Mouse (Mus musculus) hindbrain, postnatal 0 days (tissue): ENCODE data around the gene Mfsd6l. TPM values are rescaled to one million over a fixed set of nuclear protein-coding genes. Genes with fewer than 3 reads are reported as not detected.

Experiments used
- ATAC-seq: fragments of 200-750 bp; cut with Nextera tagmentation; 2 replicates; pipeline ENCODE4 v1.8.0; 2017; ENCODE audit warnings: mild to moderate bottlenecking, moderate TSS enrichment, moderate library complexity
- DNase-seq: peaks from one replicate; pipeline ENCODE4 v3.0.0-alpha.2; 2015; ENCODE audit warnings: low spot score
- H3K27ac ChIP-seq: fragments of 300-500 bp; sonication (generic); 2 replicates; pipeline ENCODE4 v1.5.1; 2014; ENCODE audit warnings: mild to moderate bottlenecking
- H3K27me3 ChIP-seq: fragments of 300-500 bp; sonication (generic); 2 replicates; pipeline ENCODE4 v1.6.1; 2014; ENCODE audit warnings: low read length, mixed read lengths; ENCODE audit not compliant: insufficient read depth
- H3K36me3 ChIP-seq: fragments of 300-500 bp; sonication (generic); 2 replicates; pipeline ENCODE4 v1.6.1; 2014; ENCODE audit warnings: low read length, mixed read lengths; ENCODE audit not compliant: insufficient read depth
- H3K4me1 ChIP-seq: fragments of 300-500 bp; sonication (generic); 2 replicates; pipeline ENCODE4 v1.6.1; 2014; ENCODE audit warnings: antibody characterized with exemption, low read length, mixed read lengths; ENCODE audit not compliant: insufficient read depth
- H3K4me2 ChIP-seq: fragments of 300-500 bp; sonication (generic); 2 replicates; pipeline ENCODE4 v1.6.1; 2014; ENCODE audit warnings: low read depth, mild to moderate bottlenecking, low read length, moderate library complexity, mixed read lengths
- H3K4me3 ChIP-seq: fragments of 300-500 bp; sonication (generic); 2 replicates; pipeline ENCODE4 v1.5.1; 2014; ENCODE audit warnings: low read length
- H3K9ac ChIP-seq: fragments of 300-500 bp; sonication (generic); replicated peaks from 2 replicates; pipeline ENCODE4 v1.6.1; 2014; ENCODE audit warnings: mild to moderate bottlenecking, low read length, moderate library complexity, mixed read lengths
- H3K9me3 ChIP-seq: fragments of 300-500 bp; sonication (generic); 2 replicates; pipeline ENCODE4 v1.6.1; 2016; ENCODE audit warnings: low read length, mixed read lengths
- CTCF ChIP-seq: IDR thresholded peaks from 2 replicates; pipeline ENCODE4 v1.5.1; 2016; ENCODE audit warnings: antibody characterized with exemption, control low read depth, low read depth
- WGBS: fragments of 180-500 bp; shearing (Covaris S2); extraction: QIAGEN DNeasy Blood & Tissue Kit; methylation state at CpG from one replicate; pipeline ENCODE4 v1.1.7; 2014; 5-methylcytosine and 5-hydroxymethylcytosine counted together
- polyA plus RNA-seq: library from polyadenylated mRNA; unstranded; fragments of >200 nt; fragmentation: Nextera tagmentation; extraction: Ambion mirVana; gene quantifications from 2 replicates; pipeline ENCODE4 v1.2.1, GENCODE M21; 2015
- total RNA-seq: library from RNA; depleted of rRNA; stranded (reverse); fragments of >200 nt; gene quantifications from 2 replicates; pipeline ENCODE4 v1.2.3, GENCODE M21; 2014; rRNA removed

The Mfsd6l gene
- total RNA-seq, result 0.10 TPM in 1 of 2 replicates, not detected in the other
- polyA plus RNA-seq, result 0.11 TPM in 2 replicates

DNA sequence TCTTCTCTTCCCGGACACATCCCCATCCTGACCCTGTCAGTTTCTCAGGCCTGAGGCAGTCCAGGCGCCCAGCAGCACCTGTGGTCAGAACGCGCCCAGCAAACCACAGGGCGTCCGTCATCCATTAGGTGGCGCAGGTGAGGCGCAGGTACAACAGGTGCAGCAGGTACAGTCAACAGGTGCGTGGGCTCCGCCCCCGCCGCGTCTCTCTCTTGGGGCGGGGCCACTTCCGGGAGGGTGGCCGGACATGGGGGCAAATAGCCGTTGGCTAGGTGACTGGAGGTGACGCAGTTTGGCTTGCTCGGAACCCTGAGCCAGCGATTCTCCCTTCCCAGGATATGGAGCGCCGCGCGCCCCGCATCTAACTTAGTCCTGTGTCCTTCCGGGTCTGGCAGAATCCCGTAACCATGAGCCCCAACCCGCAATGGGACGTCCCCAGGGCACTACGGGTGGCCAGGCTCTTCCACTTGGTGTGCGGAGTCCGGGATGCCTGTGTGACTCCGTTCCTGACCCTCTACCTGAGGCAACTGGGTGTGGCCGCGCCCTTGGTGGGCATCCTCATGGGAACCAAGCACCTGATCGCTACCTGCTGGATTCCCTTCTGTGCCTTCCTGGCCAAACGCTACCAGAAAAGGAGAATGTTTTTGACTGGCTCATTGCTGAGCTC is at the start of gene Mfsd6l:
Gene Mfsd6l, plus strand, starts transcription at position 269 of the 667 bp plus-strand sequence.
- peak; percentile 32 for DNase-seq

DNA sequence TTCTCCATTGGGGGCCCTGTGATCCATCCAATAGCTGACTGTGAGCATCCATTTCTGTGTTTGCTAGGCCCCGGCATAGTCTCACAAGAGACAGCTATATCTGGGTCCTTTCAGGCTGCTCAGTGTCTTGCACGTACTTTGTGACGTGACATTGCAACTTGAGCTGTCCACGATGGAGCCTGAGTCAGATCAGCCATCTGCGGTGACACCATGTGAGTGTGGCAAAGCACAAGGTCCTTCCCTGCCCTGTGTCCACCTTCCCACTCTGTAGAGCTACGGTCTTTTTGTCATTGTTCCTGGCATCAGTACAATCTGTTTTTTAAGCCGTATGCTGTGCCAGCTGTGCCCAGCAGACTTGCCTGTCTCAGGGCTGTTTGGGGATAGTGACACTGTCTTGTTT is 48.7 kb upstream of the Mfsd6l start:
- ATAC-seq, result no peak
- no peak overlapping the region for H3K27ac ChIP-seq
- no peaks in the 10 kb centered on the region for H3K4me1 ChIP-seq
- no peaks in the 10 kb centered on the region for H3K9me3 ChIP-seq
- DNase-seq, result no peak
- no peaks in the 10 kb centered on the region for H3K27me3 ChIP-seq
- WGBS, result 77% methylated on average over 7 of the region's 7 CpGs
- TF ChIP-seq CTCF, result no peak
- no peak overlapping the region for H3K4me2 ChIP-seq
- H3K36me3 ChIP-seq, result no peaks in the 10 kb centered on the region
- H3K9ac ChIP-seq, result no peak overlapping the region
- H3K4me3 ChIP-seq, result no peak overlapping the region

More for the DNA sequence above, at the start of gene Mfsd6l:
- Histone ChIP-seq H3K27me3 (no peaks in the 10 kb centered on the region), H3K9me3 (no peaks in the 10 kb centered on the region), H3K9ac (0 out of 2 replicates have a peak within 1 kb of the TSS, but pooled peaks have one; percentile 5), H3K36me3 (no peaks in the 10 kb centered on the region), H3K4me3 (peak within 1 kb of the TSS; percentile 23), H3K27ac (no peak within 1 kb of the TSS), H3K4me2 (peak within 1 kb of the TSS; percentile 50), H3K4me1 (peaks cover 6% of the 10 kb centered on the region; the same call in 1 of the 2 replicates)
- 10% methylated on average over 36 of the region's 37 CpGs for WGBS
- peak; percentile 61 for TF ChIP-seq CTCF
- no peak for ATAC-seq

DNA sequence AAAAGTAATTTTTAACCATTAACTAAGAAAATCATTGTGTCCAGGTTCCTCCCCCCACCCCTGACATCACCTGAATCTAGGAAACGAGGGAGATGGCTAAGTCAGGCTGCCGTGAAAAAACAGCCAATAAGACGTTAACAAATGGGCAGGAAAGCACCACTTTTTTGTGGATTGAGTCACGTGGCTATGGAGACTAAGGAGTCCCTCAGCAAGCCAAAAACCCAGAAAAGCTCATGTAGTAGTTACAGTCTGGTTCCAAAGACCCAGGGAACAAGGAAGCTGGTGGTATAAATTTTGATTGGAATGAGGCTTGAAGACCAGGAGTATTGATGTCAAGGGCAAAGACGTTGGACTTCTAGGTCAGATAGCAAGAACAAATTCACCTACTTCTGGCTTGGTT is 47.4 kb upstream of the Mfsd6l start:
- Histone ChIP-seq H3K36me3 (no peaks in the 10 kb centered on the region), H3K9ac (no peak overlapping the region), H3K4me3 (no peak overlapping the region), H3K9me3 (no peaks in the 10 kb centered on the region), H3K27me3 (no peaks in the 10 kb centered on the region), H3K4me2 (no peak overlapping the region), H3K4me1 (no peaks in the 10 kb centered on the region), H3K27ac (no peak overlapping the region)
- 80% methylated on average over 5 of the region's 5 CpGs for WGBS
- no peak for TF ChIP-seq CTCF
- ATAC-seq (no peak), DNase-seq (no peak)

DNA sequence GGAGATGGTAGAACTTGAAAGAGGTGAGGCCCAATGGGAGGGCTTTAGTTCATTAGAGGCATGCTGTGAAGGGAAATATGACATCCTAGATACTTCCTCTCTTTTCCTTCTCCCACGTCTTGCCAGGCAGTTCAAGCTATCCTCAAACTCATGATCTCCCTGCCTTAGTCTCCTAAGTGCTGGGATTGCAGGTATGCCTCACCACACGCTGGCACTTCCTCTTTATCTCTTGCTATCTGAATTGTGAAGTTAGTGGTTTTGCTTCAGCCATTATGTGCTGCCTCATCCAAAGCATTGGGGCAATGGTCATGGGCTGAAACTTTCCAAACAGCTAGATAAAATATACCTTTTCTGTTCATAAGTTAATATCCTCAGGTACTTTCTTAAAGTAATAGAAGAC is 46.8 kb upstream of the Mfsd6l start:
- no peaks in the 10 kb centered on the region for H3K4me1 ChIP-seq
- ATAC-seq, result no peak
- H3K9ac ChIP-seq, result no peak overlapping the region
- H3K4me2 ChIP-seq, result no peak overlapping the region
- no peak for TF ChIP-seq CTCF
- 69% methylated on average over 2 of the region's 2 CpGs for WGBS
- H3K9me3 ChIP-seq, result no peaks in the 10 kb centered on the region
- H3K4me3 ChIP-seq, result no peak overlapping the region
- H3K36me3 ChIP-seq, result no peaks in the 10 kb centered on the region
- DNase-seq, result no peak
- H3K27me3 ChIP-seq, result no peaks in the 10 kb centered on the region
- no peak overlapping the region for H3K27ac ChIP-seq

DNA sequence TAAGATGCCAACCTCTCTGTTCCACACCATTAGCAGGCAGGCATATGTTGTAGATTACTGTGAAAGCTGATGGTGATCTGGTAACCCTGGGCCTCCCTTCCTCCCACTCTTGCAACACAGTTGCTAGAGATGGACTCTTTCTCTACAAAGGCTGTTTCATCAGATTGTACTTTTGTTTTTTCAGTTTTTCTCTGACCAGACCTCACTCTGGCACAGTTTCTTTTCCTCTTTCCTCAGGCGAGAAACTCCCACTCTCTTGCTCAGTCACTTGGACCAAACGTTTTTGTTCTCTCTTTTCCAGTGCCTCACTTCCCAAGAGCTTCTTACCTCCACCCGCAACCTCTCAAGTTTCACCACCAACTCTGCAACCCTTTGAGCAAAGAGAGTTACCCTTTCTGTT is 42.0 kb upstream of the Mfsd6l start:
- DNase-seq, result no peak
- TF ChIP-seq CTCF, result no peak
- no peaks in the 10 kb centered on the region for H3K36me3 ChIP-seq
- H3K27me3 ChIP-seq, result no peaks in the 10 kb centered on the region
- no peak overlapping the region for H3K4me2 ChIP-seq
- 49% methylated on average over 3 of the region's 3 CpGs for WGBS
- H3K4me1 ChIP-seq, result no peaks in the 10 kb centered on the region
- no peak overlapping the region for H3K4me3 ChIP-seq
- no peak overlapping the region for H3K9ac ChIP-seq
- ATAC-seq, result no peak
- no peaks in the 10 kb centered on the region for H3K9me3 ChIP-seq
- H3K27ac ChIP-seq, result no peak overlapping the region

DNA sequence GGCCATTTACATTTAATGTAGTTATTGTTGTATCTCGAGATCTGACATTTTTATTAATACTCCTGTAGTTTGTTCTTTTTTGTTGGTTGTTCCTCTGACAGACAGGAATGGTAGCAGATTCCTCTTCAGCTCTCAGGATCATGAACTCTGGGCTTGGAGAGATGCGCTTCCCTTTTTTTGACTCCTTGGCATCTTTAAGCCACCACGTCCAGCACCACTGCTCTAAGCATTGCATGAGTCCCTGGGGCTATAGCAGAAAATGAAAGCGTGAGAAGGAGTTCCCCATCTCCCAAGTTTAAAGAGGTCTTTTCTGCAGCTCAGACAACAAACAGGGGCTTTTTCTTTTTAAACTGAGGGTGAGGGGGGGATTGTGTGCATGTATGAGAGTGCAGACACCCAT is 36.6 kb upstream of the Mfsd6l start:
- no peaks in the 10 kb centered on the region for H3K27me3 ChIP-seq
- no peak for TF ChIP-seq CTCF
- H3K9me3 ChIP-seq, result 0 out of 2 replicates have a peak, but pooled peaks cover 3% of the 10 kb centered on the region
- H3K9ac ChIP-seq, result no peak overlapping the region
- DNase-seq (no peak), ATAC-seq (no peak)
- no peak overlapping the region for H3K4me2 ChIP-seq
- H3K27ac ChIP-seq, result no peak overlapping the region
- no peaks in the 10 kb centered on the region for H3K36me3 ChIP-seq
- H3K4me1 ChIP-seq, result no peaks in the 10 kb centered on the region
- 94% methylated on average over 4 of the region's 4 CpGs for WGBS
- no peak overlapping the region for H3K4me3 ChIP-seq

DNA sequence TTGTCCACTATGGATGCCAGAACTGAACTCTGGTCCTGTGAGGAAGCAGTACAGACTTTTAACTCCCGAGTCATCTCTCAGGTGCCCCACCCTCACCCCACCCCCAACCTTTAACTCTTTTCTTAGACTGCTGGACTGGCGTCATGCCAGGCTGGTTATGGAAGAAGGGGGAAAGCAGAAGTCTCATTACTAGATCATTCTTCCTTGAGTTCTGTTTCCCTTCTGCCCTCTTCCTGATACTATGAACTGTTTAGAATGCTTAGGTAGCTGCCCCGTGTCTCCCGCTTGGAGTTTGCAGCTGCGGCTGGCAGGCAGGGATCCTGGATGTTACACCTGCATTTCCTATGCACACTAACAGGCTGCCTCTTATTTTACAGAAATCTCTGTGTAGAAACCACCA is 36.2 kb upstream of the Mfsd6l start:
- H3K36me3 ChIP-seq, result no peaks in the 10 kb centered on the region
- H3K27me3 ChIP-seq, result no peaks in the 10 kb centered on the region
- no peak overlapping the region for H3K27ac ChIP-seq
- H3K9ac ChIP-seq, result no peak overlapping the region
- 83% methylated on average over 5 of the region's 5 CpGs for WGBS
- no peak overlapping the region for H3K4me2 ChIP-seq
- no peak for DNase-seq
- no peaks in the 10 kb centered on the region for H3K4me1 ChIP-seq
- ATAC-seq, result no peak
- no peak for TF ChIP-seq CTCF
- H3K4me3 ChIP-seq, result no peak overlapping the region
- H3K9me3 ChIP-seq, result 0 out of 2 replicates have a peak, but pooled peaks cover 3% of the 10 kb centered on the region
